Comparison of ENCODE assay signal across 11 mouse cellular contexts in the genomic region with DNA sequence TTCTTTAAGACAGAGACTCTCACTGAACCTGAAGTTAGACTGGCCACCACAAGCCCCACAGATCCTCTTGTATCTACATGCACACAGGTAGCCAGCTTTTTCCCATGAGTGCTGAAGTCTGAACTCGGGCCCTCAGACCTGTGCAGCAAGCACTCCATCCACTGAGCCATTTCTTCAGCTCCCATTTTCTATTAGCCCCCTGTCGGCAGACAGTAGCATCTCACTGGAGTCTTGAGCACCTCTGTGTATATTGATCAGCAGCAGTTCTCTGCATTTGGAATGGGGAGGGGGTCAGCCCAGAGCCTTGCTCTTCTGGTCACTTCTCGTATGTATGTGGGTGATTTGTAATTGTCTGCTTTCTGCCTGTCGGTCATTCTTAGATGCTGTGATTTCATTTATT. TPM values are rescaled to one million over a fixed set of nuclear protein-coding genes. Genes with fewer than 3 reads are reported as not detected.
DNase-seq lines count a peak whose midpoint lies in the region; ATAC-seq and TF ChIP-seq lines count a peak whose summit lies in the region.
"Had no signal": no experiment of that assay in that cellular context is flagged by ENCODE, and none has a peak within 500 bp of the region (broad histone marks: within the 10 kb centered on the region; RNA-seq: fewer than 3 reads in every experiment).

No protein-coding gene starts in this region.

- peaks cover 23% of the 10 kb centered on the region; the same call in 1 of the 2 replicates for H3K79me2 ChIP-seq in liver, adult 2 months (ENCODE audit: control insufficient read depth, insufficient read depth, low read length)

- no peak overlapping the region for H3K9ac ChIP-seq in liver, adult 2 months (ENCODE audit: low read depth, low read length)
- H3K9ac ChIP-seq in liver, embryonic 12.5 days, result no peak overlapping the region
- H3K9ac ChIP-seq: limb, embryonic 13.5 days had no signal

- H3K27ac ChIP-seq in liver, adult 2 months (replicated peaks; ENCODE audit: insufficient read depth, low read depth, low read length), result no peak overlapping the region
- H3K27ac ChIP-seq in liver, embryonic 12.5 days, result no peak overlapping the region
- H3K27ac ChIP-seq in bone marrow macrophage, adult 2 months (ENCODE audit: insufficient read depth, low read depth, low read length), result peak overlapping the region; percentile 20; the same call in 1 of the 2 replicates
- H3K27ac ChIP-seq: limb, embryonic 13.5 days; midbrain, embryonic 13.5 days had no signal

- no peaks in the 10 kb centered on the region; the same call in 1 of the 2 replicates for H3K36me3 ChIP-seq in liver, adult 2 months (ENCODE audit: control insufficient read depth, insufficient read depth, low read length)
- peaks cover 44% of the 10 kb centered on the region for H3K36me3 ChIP-seq in liver, embryonic 12.5 days

- H3K4me3 ChIP-seq in liver, adult 2 months (ENCODE audit: insufficient read depth, low read depth, low read length), result no peak overlapping the region
- no peak overlapping the region for H3K4me3 ChIP-seq in liver, embryonic 12.5 days
- peak overlapping the region; percentile 9; the same call in 1 of the 2 replicates for H3K4me3 ChIP-seq in bone marrow macrophage, adult 2 months (ENCODE audit: insufficient read depth, low read length)
- H3K4me3 ChIP-seq: limb, embryonic 13.5 days; midbrain, embryonic 13.5 days had no signal

- H3K9me3 ChIP-seq in liver, embryonic 12.5 days (replicated peaks), result no peaks in the 10 kb centered on the region
- H3K9me3 ChIP-seq: limb, embryonic 13.5 days; midbrain, embryonic 13.5 days had no signal

- TF ChIP-seq CTCF in liver, adult 2 months (IDR thresholded peaks at IDR 0.05; ENCODE audit: low read depth, low read length), result peak; percentile 14; the same call in 1 of the 2 replicates
- no peak for TF ChIP-seq CTCF in bone marrow macrophage, adult 2 months (IDR thresholded peaks at IDR 0.05; ENCODE audit: low read depth, low read length)

- no peak overlapping the region for H3K4me2 ChIP-seq in liver, embryonic 12.5 days
- H3K4me2 ChIP-seq: limb, embryonic 13.5 days; midbrain, embryonic 13.5 days had no signal

- TF ChIP-seq POLR2A in liver, adult 2 months (IDR thresholded peaks at IDR 0.05; ENCODE audit: extremely low read depth, insufficient read depth, low read length), result no peak
- no peak for TF ChIP-seq POLR2A in bone marrow macrophage, adult 2 months (IDR thresholded peaks at IDR 0.05; ENCODE audit: borderline replicate concordance, low read depth, low read length)

- no peaks in the 10 kb centered on the region for H3K27me3 ChIP-seq in liver, adult 2 months (ENCODE audit: control insufficient read depth, insufficient read depth, low read length)
- H3K27me3 ChIP-seq in liver, embryonic 12.5 days (replicated peaks), result no peaks in the 10 kb centered on the region
- H3K27me3 ChIP-seq: limb, embryonic 13.5 days; midbrain, embryonic 13.5 days had no signal

- peak; percentile 11 to 19 for DNase-seq in cerebellum, postnatal 14 days
- DNase-seq in liver, adult 2 months (ENCODE audit: extremely low read depth, low read depth, low spot score), result no peak
- DNase-seq in naive thymus-derived CD4-positive, alpha-beta T cell, adult 2 months (ENCODE audit: low read depth), result peak; percentile 20
- DNase-seq in left cerebral cortex, adult 11 months (ENCODE audit: low spot score), result no peak
- DNase-seq in layer of hippocampus, adult 18-20 months (ENCODE audit: low spot score in 2 of 2), result no peak
- DNase-seq: cerebellum, adult 8-10 months had no signal

- no peak for ATAC-seq in cerebellum, adult (ENCODE audit: insufficient number of reproducible peaks, low FRiP score, low TSS enrichment)
- no peak for ATAC-seq in liver, embryonic 12.5 days
- ATAC-seq: midbrain, embryonic 13.5 days had no signal

- H3K4me1 ChIP-seq in liver, adult 2 months (ENCODE audit: control insufficient read depth, insufficient read depth, low read length), result no peaks in the 10 kb centered on the region
- H3K4me1 ChIP-seq in liver, embryonic 12.5 days, result peaks cover 18% of the 10 kb centered on the region
- H3K4me1 ChIP-seq in bone marrow macrophage, adult 2 months (ENCODE audit: control insufficient read depth, insufficient read depth, low read length), result peaks cover 54% of the 10 kb centered on the region

- WGBS in liver, adult 2 months, result 71% methylated on average over 4 of the region's 4 CpGs
- WGBS in liver, embryonic 12.5 days (ENCODE audit: insufficient replicate concordance), result 64% methylated on average over 4 of the region's 4 CpGs

RNA-seq across cellular contexts. Expression of a gene that starts 6.8 kb away (rescaled TPM):
- total RNA-seq in liver, adult 2 months (2014; rRNA removed), result 16.7 and 17.9 TPM in 2 replicates
- polyA plus RNA-seq in liver, adult 2 months (2012; rRNA removed), result 25.2 and 30.5 TPM in 2 replicates
- 13.7 and 14.8 TPM in 2 replicates for polyA plus RNA-seq in liver, embryonic 12.5 days (2016; fragmentation: Nextera tagmentation; extraction: Ambion mirVana)
- 86.1 and 89.4 TPM in 2 replicates for polyA plus RNA-seq in bone marrow macrophage, adult 2 months (2012; ENCODE audit: insufficient read depth, insufficient read length, missing spikeins)
- 10 to 100 TPM; 50.9 to 54.0 TPM for total RNA-seq in layer of hippocampus, adult 18-20 months (2021)

RNA-seq across cellular contexts. Expression of a gene that starts 19.4 kb away (rescaled TPM):
- total RNA-seq in liver, adult 2 months (2014; rRNA removed), result not detected in 2 replicates
- polyA plus RNA-seq in liver, adult 2 months (2012; rRNA removed), result not detected in 2 replicates
- not detected in 2 replicates for polyA plus RNA-seq in liver, embryonic 12.5 days (2016; fragmentation: Nextera tagmentation; extraction: Ambion mirVana)
- polyA plus RNA-seq in bone marrow macrophage, adult 2 months (2012; ENCODE audit: insufficient read depth, insufficient read length, missing spikeins), result not detected in 2 replicates
- 1 to 10 TPM; 2.0 to 2.6 TPM for total RNA-seq in layer of hippocampus, adult 18-20 months (2021)
- polyA plus RNA-seq: midbrain, embryonic 13.5 days had no signal

RNA-seq across cellular contexts. Expression of a gene that starts 22.3 kb away (rescaled TPM):
- total RNA-seq in liver, adult 2 months (2014; rRNA removed), result 0.13 TPM in 1 of 2 replicates, not detected in the other
- 0.07 TPM in 1 of 2 replicates, not detected in the other for polyA plus RNA-seq in liver, adult 2 months (2012; rRNA removed)
- polyA plus RNA-seq in liver, embryonic 12.5 days (2016; fragmentation: Nextera tagmentation; extraction: Ambion mirVana), result not detected in 2 replicates
- 0.33 TPM in 1 of 2 replicates, not detected in the other for polyA plus RNA-seq in bone marrow macrophage, adult 2 months (2012; ENCODE audit: insufficient read depth, insufficient read length, missing spikeins)
- under 1 TPM; 0.12 to 0.18 TPM for total RNA-seq in layer of hippocampus, adult 18-20 months (2021)
- polyA plus RNA-seq: limb, embryonic 13.5 days; midbrain, embryonic 13.5 days had no signal

RNA-seq across cellular contexts. Expression of a gene that starts 24.2 kb away (rescaled TPM):
- 3.2 and 5.4 TPM in 2 replicates for total RNA-seq in liver, adult 2 months (2014; rRNA removed)
- 5.7 and 7.3 TPM in 2 replicates for polyA plus RNA-seq in liver, adult 2 months (2012; rRNA removed)
- 25.6 and 28.6 TPM in 2 replicates for polyA plus RNA-seq in liver, embryonic 12.5 days (2016; fragmentation: Nextera tagmentation; extraction: Ambion mirVana)
- 8.3 and 9.5 TPM in 2 replicates for polyA plus RNA-seq in bone marrow macrophage, adult 2 months (2012; ENCODE audit: insufficient read depth, insufficient read length, missing spikeins)
- total RNA-seq in layer of hippocampus, adult 18-20 months (2021), result 10 to 100 TPM; 29.9 to 35.3 TPM

RNA-seq across cellular contexts. Expression of a gene that starts 35.3 kb away (rescaled TPM):
- not detected in 2 replicates for total RNA-seq in liver, adult 2 months (2014; rRNA removed)
- not detected in 2 replicates for polyA plus RNA-seq in liver, adult 2 months (2012; rRNA removed)
- not detected in 2 replicates for polyA plus RNA-seq in liver, embryonic 12.5 days (2016; fragmentation: Nextera tagmentation; extraction: Ambion mirVana)
- not detected in 2 replicates for polyA plus RNA-seq in bone marrow macrophage, adult 2 months (2012; ENCODE audit: insufficient read depth, insufficient read length, missing spikeins)
- not detected for total RNA-seq in layer of hippocampus, adult 18-20 months (2021)
- polyA plus RNA-seq: limb, embryonic 13.5 days; midbrain, embryonic 13.5 days had no signal

Comparison
In these comparisons a context has a peak if more than half of its experiments do, and no peak if none do; other contexts are left out.
1. DNase-seq: peak in cerebellum, postnatal 14 days (2 of 2) and naive thymus-derived CD4-positive, alpha-beta T cell, adult 2 months (single experiment); none in liver, adult 2 months (single experiment), left cerebral cortex, adult 11 months (single experiment) and layer of hippocampus, adult 18-20 months (0 of 2).